Mouse (Mus musculus) adrenal gland, adult 18-20 months (tissue): ENCODE data around the gene Rela. TPM values are rescaled to one million over a fixed set of nuclear protein-coding genes. Genes with fewer than 3 reads are reported as not detected.

ENCODE experiments used
- DNase-seq, 2 experiments: peaks; one replicate each; pipeline ENCODE4 v3.0.0; 2021 to 2022; ENCODE audit warnings: low spot score in 2 of 2
- total RNA-seq, 2 experiments: library from RNA; stranded (reverse); gene quantifications; 1 replicate in 1 of 2; 2 replicates in 1 of 2; pipeline ENCODE4 v1.2.3; 2021

Rela gene
- total RNA-seq, 2 experiments from 2014 or later: 79.6 to 90.2 TPM

DNA sequence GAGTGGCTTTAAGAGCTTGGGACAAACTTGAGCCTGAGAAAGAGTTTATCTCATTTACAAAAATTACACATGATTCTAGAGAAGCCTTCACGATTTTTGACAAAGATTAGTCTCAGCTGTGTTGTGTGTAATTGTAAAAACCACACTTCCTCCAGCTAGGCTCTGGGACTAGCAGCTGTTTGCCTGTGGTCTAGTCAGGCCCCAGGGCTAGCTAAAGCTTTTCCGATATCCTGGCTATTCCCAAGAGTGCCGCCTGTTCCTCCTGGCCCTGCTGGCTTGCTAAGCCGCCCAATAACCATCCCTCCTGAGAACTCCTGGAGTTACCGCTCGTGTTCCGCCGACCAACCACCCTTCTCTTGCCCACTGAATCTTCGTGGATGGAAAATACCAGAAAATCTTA, 5.2 kb upstream of the Rela start:
- no peak for DNase-seq

DNA sequence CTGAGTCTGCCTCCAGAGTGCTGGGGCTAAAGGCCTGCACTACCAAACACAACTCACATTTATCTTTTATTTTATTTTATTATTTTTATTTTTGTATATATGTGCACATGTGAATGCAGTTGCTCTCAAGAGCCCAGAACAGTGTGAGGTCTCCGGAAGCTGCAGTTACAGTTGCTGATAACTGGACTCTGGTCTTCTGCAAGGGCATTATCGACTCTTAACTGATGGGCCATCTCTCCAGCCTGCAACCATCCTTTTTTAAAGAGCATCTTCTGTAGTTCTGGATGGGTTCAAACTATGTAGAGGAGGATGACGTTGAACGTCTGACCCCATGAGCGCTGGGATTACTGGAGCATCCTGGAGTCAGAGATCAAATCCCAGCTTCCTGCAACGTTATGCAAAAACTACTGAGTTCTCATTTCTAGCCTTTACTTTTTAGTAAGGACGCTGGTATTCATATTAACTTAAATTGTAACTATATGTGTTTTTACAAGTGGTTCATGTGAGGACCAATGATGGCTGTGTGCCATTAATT, 1.2 kb upstream of the Rela start:
- DNase-seq: no peak

DNA sequence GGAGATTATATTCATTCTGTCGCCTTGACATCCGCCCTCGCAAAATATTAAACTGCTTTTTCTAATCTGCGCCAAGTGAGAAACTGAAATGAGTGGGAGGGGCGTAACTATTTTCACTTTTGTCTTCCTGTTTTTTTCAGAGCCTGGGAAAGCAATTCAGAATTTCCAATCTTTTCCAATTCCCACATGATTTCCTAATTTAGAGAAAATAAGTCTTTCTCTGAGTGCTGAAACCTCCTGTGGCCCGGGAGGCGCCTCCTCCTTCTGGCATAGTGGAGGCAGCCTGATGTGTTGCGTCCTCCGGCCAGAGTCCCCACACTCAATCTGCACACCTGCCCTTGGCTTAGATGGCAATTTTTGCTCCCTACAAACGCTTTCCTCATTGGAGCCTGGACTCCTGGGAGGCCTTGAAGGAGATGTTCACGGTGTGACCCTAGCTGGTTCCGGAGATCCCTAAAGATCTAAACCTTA, 677 bp upstream of the Rela start:
- no peak for DNase-seq

DNA sequence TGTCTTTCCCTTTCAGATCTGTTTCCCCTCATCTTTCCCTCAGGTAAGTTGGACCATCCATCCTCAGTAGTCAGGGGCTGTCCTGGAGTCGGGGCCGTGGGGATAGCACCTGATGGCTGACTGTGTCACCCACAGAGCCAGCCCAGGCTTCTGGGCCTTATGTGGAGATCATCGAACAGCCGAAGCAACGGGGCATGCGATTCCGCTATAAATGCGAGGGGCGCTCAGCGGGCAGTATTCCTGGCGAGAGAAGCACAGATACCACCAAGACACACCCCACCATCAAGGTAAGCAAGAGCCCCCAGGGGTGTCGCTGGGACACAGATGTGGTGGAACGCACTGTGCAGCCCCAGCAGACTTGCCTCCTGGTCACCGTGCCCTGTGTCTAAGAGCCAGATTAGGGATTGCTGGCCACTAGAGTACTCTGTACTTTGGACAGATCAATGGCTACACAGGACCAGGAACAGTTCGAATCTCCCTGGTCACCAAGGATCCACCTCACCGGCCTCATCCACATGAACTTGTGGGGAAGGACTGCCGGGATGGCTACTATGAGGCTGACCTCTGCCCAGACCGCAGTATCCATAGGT, 1.2 kb downstream of the Rela start:
- peak in 1 of 2 experiments; percentile 30 for DNase-seq

DNA sequence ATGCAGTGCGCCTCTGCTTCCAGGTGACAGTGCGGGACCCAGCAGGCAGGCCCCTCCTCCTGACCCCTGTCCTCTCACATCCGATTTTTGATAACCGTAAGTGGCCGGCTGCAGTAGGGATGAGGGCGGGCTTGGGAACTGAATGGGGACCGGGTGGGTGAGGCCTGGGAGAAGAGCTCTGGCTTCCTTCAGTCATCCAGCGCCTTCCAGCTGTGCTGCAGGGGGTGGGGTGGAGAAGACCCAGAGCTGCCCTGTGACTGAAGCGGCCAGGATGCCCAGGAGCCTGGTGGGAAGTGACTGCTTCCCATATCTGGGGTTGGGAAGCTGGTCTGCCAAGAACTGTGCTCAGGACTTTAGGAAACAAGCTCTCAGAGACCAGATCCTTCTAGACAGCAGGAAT, 3.1 kb downstream of the Rela start:
- DNase-seq: peak in 1 of 2 experiments; percentile 23

DNA sequence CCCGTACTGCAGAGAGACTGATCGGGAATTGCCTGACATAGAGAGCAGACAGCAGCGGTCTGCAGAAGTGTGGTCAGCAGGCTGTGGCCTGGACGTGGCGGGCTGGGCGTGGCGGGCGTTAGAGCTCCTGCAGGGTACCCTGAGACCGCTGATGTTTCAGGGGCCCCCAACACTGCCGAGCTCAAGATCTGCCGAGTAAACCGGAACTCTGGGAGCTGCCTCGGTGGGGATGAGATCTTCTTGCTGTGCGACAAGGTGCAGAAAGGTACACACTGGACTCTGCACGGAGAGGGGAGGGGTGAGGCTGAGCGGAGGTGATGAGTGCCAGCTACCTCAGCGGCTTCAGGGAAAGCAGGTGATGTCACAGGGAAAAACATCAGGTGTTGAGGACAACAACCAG, 3.7 kb downstream of the Rela start:
- DNase-seq: no peak

DNA sequence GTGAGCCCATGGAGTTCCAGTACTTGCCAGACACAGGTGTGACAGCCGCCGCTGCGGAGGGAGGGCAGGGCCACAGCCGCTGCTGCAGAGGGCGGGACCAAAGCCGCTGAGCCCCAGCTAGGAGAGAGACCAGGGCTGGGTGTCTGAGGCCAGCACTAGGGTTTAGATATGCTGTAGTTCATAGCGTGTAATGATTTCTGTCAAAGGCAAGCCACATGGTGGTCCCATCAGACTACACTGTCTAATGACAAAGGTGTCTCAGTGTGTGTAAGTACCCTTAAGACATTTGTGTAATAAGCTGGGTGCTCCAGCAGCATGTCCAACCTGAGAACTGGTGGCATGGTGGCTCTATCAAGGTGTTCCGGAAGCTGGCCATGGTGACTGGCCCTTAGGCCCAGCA, 4.4 kb downstream of the Rela start:
- peak in 1 of 2 experiments; percentile 19 for DNase-seq

DNA sequence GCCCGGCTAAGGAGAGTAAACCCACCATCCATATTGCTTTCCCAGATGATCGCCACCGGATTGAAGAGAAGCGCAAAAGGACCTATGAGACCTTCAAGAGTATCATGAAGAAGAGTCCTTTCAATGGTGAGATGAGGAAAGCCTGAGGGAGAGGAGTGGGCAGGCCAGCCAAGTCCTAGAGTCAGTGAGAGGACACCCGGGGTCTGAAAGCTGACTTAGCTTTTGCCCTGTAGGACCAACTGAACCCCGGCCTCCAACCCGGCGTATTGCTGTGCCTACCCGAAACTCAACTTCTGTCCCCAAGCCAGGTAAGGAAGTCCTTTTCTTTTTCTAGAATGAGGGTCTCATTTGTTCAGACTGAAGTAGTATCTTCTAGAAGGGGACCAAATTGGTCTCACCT, 8.0 kb downstream of the Rela start:
- no peak for DNase-seq

DNA sequence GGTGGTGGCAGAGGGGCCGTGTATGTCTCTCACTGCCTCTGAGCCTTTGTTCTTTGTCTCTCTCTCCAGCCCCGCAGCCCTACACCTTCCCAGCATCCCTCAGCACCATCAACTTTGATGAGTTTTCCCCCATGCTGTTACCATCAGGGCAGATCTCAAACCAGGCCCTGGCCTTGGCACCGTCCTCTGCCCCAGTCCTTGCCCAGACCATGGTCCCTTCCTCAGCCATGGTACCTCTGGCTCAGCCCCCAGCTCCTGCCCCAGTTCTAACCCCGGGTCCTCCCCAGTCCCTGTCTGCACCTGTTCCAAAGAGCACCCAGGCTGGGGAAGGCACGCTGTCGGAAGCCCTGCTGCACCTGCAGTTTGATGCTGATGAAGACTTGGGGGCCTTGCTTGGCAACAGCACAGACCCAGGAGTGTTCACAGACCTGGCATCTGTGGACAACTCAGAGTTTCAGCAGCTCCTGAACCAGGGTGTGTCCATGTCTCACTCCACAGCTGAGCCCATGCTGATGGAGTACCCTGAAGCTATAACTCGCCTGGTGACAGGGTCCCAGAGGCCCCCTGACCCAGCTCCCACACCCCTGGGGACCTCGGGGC, 9.5 kb downstream of the Rela start:
- peak in 1 of 2 experiments; percentile 20 for DNase-seq

DNA sequence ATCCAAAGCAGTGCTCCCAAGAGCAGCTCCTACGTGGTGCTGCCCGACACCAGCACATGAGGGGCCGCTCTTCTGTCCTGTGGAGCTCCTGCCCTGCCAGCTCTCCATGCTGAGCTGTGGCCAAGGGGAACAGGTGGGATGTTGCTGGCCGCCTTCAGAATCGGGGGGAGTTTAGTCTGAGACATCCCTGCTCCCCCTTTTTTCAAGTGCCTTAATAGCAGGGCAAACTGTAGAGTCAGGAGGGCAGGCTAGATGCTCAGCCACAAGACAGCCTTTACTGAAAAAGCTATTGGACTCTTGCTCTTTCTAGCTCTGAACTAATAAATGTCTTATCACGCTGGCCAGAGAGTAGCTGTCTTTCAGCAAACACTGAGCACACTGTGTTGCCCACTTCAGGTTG, 10.5 kb downstream of the Rela start:
- no peak for DNase-seq

DNA sequence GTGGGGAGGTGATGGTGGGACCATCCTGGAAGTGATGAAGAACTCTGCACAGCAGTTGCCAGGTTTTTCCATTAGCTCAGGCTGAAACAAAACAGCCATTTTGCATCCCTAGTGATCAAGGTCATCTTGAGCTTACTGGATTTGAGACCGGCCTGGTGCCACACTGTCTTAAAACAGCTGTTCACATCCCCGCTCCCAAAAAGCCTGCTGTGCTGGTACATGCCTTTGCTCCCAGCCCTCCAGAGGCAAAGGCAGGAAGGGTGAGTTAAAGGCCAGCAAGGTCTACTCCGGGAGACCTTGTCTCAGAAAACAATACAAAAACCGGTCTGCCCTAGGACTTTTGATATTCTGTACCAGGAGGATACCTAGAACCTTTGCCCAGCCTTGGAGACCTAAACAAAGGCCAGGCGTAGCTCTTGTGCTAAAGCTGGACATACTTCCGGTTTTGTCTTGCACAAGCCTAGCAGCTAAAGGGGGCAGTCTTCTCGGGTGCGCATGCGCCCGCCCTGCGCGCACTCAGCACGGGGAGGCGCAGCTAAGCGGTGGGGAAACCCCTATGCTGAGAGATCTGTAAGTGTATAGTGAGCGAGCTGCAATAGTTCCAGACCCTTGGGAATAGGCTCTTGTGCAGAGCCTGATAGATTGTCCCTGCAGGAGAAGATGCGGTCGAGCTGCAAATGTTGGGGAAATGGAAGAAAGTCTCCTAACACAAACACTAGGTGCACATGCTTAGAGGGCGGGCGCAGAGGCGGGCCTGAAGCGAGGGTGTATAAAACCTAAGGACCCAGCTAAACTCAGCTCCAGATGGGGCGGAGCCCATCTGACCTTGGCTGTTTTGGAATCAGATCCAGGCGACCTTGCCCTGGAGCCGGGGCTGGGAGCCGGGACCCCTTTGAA, 11.4 kb downstream of the Rela start:
- DNase-seq: peak; percentile 77

DNA sequence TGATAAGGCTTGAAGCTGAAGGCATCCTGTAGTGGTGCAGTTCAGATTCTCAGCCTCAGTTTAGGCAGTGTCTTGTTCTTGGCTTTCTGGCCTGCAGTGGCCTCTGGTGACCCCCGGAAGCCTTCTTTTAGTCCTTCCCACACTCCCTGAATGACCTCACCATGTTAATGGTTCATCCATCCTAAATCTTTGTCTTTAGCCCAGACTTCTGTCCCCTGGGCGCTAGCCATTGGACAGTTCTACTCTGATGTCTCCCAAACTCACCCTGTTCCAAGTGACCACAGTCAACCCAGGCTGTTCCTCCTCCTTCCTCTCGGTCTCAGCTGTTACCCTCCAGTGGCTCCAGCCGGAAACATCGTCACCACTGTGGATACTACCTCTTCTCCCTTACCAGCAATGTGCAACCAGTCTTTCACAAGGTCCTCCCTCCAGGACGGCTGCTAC, 12.0 kb downstream of the Rela start:
- DNase-seq: peak in 1 of 2 experiments; percentile 42

DNA sequence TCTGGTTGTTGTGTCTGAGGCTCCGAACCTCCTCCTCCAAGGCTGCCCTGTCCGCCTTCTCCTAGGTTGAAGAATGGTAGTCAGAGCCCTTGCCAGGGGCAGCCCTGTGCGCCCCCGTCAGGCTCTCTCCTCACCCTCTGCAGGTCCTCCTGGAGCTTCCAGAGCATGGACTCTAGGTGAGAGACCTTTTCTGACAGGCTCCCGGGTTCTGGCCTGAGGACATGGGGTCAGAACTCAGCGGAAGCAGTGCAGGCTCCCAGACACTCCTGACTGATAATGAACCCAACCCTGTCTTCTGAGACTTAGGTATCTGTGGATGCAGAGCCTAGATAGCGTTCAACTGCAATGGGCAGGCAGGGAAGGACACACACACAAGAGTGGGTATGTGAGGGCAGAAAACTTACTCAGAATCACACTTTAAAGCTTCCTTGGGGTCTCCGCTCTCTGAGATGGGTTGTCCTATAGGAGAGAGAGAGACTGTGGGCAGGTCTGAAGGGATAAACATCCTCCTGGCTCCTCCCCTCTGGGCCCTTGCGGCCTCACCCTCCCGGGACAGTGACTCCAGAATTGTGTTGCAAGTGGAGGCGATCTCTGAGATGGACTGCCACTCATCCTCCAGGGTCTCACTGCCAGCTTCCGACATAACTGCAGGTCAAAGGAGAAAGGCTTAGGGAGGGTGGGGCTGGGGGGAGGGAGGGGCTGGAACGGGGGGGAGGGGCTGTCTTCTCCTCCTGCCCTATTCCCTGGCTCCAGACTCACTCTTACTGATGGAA, 14.4 kb downstream of the Rela start:
- DNase-seq: no peak

DNA sequence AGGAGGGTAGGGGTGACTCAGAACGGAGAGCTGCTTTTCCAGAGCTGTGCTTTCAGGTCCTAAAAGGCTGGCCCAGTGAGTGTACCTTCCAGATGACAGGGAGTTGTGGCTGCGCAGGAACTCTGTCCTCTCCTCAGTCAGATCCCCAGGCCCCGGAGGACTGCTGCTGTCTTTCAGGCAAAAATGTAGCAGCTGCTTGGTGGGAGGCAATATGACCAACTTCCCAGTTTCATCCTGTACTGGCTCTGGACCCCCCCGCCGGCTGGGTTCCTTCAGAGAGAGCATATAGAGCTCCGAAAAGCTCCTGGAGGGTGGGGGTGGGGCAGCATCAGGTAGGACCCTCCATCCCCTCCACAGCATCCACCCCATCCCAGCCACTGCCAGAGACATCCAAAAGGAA, 15.3 kb downstream of the Rela start:
- DNase-seq: no peak

DNA sequence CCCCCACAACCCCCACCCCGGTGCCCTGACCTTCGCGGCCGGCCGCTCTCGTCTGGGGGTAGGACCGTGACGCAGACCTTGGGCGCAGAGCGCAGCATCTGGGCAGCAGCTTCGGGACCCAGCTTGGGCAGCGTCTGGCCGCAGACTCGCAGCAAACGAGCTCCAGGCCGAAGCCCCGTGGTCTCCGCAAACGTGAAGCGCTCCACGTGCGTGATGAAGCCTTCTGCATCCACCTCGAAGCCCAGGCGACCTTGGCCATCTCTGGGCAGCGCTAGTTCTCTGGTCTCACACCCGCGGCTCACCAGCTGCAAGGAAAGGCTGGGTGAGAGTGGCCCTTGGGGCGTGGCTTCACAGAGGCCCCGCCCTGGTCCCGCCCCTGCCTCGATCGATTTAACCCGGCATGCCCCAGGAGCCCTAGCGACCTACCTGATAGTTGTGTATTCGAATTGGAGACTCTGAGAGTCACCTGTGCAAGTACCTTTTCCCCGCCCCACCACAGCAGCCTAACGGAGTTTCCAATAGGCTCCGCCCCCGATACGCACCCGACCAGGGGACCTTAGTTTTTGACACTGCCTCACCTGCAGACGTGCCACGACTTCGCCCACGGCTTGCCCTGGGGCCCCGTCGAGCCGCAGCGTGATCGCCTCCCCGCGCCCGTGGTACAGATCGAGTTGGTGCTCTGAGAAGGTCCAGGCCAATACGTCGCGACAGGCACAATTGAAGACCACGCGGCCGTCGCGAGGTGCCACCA, 16.9 kb downstream of the Rela start:
- no peak for DNase-seq

DNA sequence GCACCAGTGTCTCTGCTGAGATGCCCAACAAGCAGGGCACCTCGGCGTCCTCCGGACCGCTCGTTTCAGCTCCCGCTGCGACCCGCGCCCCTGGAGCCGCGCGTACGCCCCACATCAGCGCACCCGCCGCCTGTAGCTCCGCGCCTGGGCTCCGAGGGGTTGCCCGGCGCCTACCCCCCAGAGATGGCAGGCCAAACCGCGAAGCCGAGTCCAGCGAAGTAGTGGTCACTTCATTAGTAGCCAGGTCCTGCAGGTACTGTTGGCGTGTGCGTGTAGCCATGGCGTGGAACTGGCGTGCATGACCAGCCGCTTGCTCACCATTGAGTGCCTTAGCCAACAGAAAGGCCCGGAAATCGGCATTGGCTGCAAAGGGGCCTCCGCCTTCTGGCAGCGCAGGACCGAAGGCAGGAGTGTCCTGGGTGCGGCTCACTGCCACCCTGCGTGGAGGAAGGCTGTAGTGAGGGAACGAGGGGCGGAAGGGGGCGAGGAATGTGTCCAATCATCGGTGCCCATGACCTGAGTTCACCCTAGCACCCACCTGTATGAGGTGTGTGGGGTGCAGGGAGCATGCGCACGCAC, 17.5 kb downstream of the Rela start:
- no peak for DNase-seq

DNA sequence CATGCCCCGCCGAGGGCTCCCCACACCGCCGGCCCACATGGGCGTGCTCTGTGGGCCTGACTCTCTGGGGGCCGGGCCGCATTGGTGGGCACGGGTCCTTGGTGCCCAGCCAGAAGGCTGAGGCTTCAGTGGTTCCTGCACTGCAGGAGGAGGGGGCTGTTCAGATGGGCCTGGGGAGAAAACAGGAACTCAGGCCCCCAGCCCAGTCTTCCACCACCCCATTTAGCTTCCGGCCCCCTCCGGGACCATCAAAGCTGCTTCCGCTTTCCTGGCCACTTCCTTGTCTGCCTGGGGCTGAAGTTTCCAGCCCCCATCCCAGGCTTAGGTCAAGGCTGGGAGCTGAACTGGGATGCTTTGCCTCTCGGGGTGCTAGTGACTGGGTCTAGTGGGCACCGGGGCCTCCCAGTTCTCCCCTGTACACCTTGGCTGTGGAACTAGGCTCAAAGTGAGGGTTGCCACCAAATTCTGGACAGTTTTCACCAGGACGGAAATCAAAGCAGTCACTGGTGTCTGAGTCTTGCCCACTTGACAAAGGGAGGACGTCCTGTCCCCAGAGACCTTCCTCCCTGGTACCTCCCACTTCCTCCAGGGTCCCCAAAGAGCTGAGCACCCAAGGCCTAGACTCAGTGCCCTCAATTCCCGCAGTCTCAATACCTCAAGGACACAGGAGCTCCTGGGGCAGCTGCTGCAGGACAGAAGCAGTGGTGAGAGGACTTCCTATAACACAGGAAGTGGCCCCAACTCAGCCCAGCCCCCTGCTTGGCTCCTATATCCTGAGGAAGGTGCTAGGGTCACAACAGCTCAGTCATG, 23.9 kb downstream of the Rela start:
- DNase-seq: no peak

DNA sequence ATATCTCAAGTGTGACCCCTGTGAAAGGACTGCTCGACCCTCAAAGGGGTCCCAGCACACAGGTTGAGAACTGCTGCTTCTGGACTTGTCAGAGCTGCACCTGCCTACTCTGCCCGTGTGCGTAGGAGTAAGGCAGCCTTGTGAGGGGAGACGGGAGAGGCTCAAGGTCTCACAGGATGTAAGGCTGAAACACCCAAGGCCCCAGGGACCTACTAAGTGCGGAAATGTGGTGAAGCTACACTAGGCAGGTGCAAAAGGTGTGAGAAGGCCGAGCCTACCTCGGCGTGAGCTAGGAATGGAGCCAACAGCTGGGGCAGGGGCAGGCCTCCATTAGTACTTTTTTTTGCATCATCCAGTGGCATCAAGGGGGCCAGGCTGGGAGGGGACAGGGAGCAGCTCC, 25.0 kb downstream of the Rela start:
- DNase-seq: no peak
